Comparison of ENCODE assay signal across 9 mouse cellular contexts in genomic region chr3:96081006-96081405, GRCm38 (mm10). TPM values are rescaled to one million over a fixed set of nuclear protein-coding genes. Genes with fewer than 3 reads are reported as not detected.
DNase-seq lines count a peak whose midpoint lies in the region; ATAC-seq and TF ChIP-seq lines count a peak whose summit lies in the region.
"Had no signal": no experiment of that assay in that cellular context is flagged by ENCODE, and none has a peak within 500 bp of the region (broad histone marks: within the 10 kb centered on the region; RNA-seq: fewer than 3 reads in every experiment).

No protein-coding gene starts in this region.

- no peaks in the 10 kb centered on the region for H3K36me3 ChIP-seq in heart, adult 2 months (ENCODE audit: control insufficient read depth, insufficient read depth, low read length)
- H3K36me3 ChIP-seq in heart, embryonic 12.5 days, result no peaks in the 10 kb centered on the region
- no peaks in the 10 kb centered on the region for H3K36me3 ChIP-seq in neural tube, embryonic 15.5 days
- H3K36me3 ChIP-seq: limb, embryonic 13.5 days had no signal

- H3K9me3 ChIP-seq in heart, embryonic 12.5 days (replicated peaks), result 0 out of 2 replicates have a peak, but pooled peaks cover 3% of the 10 kb centered on the region
- no peaks in the 10 kb centered on the region for H3K9me3 ChIP-seq in neural tube, embryonic 15.5 days (replicated peaks)
- H3K9me3 ChIP-seq: limb, embryonic 13.5 days had no signal

- TF ChIP-seq EP300 in heart, adult 2 months (IDR thresholded peaks at IDR 0.05; ENCODE audit: insufficient read depth, low read depth, low read length), result 0 out of 2 replicates have a peak, but pooled peaks have one; percentile 31

- DNase-seq in heart, adult 2 months, result peak in 1 of 2 experiments; percentile 25
- DNase-seq in A20 (ENCODE audit: low read depth, low spot score) (peak; percentile 58), liver (peak; percentile 57)
- peak; percentile 22 for DNase-seq in T-cell, adult 2 months (ENCODE audit: low spot score)
- peak; percentile 40 for DNase-seq in thymus, postnatal 25 days
- no peak for DNase-seq in cerebellum, adult 8-10 months

- no peak overlapping the region for H3K27ac ChIP-seq in heart, adult 2 months
- no peak overlapping the region for H3K27ac ChIP-seq in heart, embryonic 12.5 days (ENCODE audit: poor library complexity, severe bottlenecking)
- no peak overlapping the region for H3K27ac ChIP-seq in neural tube, embryonic 15.5 days (replicated peaks)
- H3K27ac ChIP-seq: limb, embryonic 13.5 days had no signal

- H3K4me2 ChIP-seq in heart, embryonic 12.5 days, result no peak overlapping the region
- H3K4me2 ChIP-seq in neural tube, embryonic 15.5 days, result no peak overlapping the region
- H3K4me2 ChIP-seq: limb, embryonic 13.5 days had no signal

- TF ChIP-seq POLR2A in heart, adult 2 months (IDR thresholded peaks at IDR 0.05; ENCODE audit: insufficient read depth, low read depth, low read length), result no peak

- H3K9ac ChIP-seq in heart, adult 2 months (ENCODE audit: low read depth, low read length), result no peak overlapping the region
- no peak overlapping the region for H3K9ac ChIP-seq in heart, embryonic 12.5 days
- H3K9ac ChIP-seq in neural tube, embryonic 15.5 days (replicated peaks), result no peak overlapping the region
- H3K9ac ChIP-seq: limb, embryonic 13.5 days had no signal

- intact Hi-C loops in heart, adult 2 months (cut with DNase I), result loop anchor here (1.0 kb wide), 1 partner anchor 67 kb away; no protein-coding TSS in a partner anchor

- no peaks in the 10 kb centered on the region for H3K27me3 ChIP-seq in heart, adult 2 months (ENCODE audit: control insufficient read depth, insufficient read depth, low read length)
- H3K27me3 ChIP-seq in heart, embryonic 12.5 days (replicated peaks), result no peaks in the 10 kb centered on the region
- no peaks in the 10 kb centered on the region for H3K27me3 ChIP-seq in neural tube, embryonic 15.5 days (replicated peaks)
- H3K27me3 ChIP-seq: limb, embryonic 13.5 days had no signal

- WGBS in heart, adult 2 months, result 76% methylated on average over 1 of the region's 1 CpGs
- WGBS in heart, embryonic 12.5 days, result 56% methylated on average over 1 of the region's 1 CpGs
- 77% methylated on average over 1 of the region's 1 CpGs for WGBS in neural tube, embryonic 15.5 days

- peak; percentile 78 for TF ChIP-seq CTCF in heart, adult 2 months (IDR thresholded peaks at IDR 0.05)

- H3K4me1 ChIP-seq in heart, adult 2 months (ENCODE audit: control insufficient read depth, insufficient read depth, low read length), result no peaks in the 10 kb centered on the region
- peaks cover 6% of the 10 kb centered on the region; the same call in 1 of the 2 replicates for H3K4me1 ChIP-seq in heart, embryonic 12.5 days (replicated peaks)
- no peaks in the 10 kb centered on the region for H3K4me1 ChIP-seq in neural tube, embryonic 15.5 days
- H3K4me1 ChIP-seq: limb, embryonic 13.5 days had no signal

- no peaks in the 10 kb centered on the region for H3K79me2 ChIP-seq in heart, adult 2 months (replicated peaks; ENCODE audit: control insufficient read depth, insufficient read depth, low read length)

- H3K4me3 ChIP-seq in heart, adult 2 months, result no peak overlapping the region
- no peak overlapping the region for H3K4me3 ChIP-seq in heart, embryonic 12.5 days
- H3K4me3 ChIP-seq in neural tube, embryonic 15.5 days (replicated peaks), result no peak overlapping the region
- H3K4me3 ChIP-seq: limb, embryonic 13.5 days had no signal

- no peak for ATAC-seq in heart, embryonic 12.5 days (ENCODE audit: insufficient number of reproducible peaks, low FRiP score)
- ATAC-seq in neural tube, embryonic 15.5 days (ENCODE audit: low FRiP score), result no peak

RNA-seq across cellular contexts. Expression of gene Vps45, which starts 22.7 kb away (rescaled TPM):
- total RNA-seq in heart, adult 2 months (2021), result 10 to 100 TPM; 23.0 to 24.5 TPM
- polyA plus RNA-seq in heart, adult 2 months (2012; rRNA removed), result 4.3 and 7.1 TPM in 2 replicates
- polyA plus RNA-seq in heart, embryonic 12.5 days (2016; fragmentation: Nextera tagmentation; extraction: Ambion mirVana), result 30.0 and 32.8 TPM in 2 replicates
- 53.8 and 67.8 TPM in 2 replicates for polyA plus RNA-seq in neural tube, embryonic 15.5 days (2015; fragmentation: Nextera tagmentation; extraction: Ambion mirVana)

RNA-seq across cellular contexts. Expression of gene Otud7b, which starts 23.3 kb away (rescaled TPM):
- total RNA-seq in heart, adult 2 months (2021), result 10 to 100 TPM; 46.0 to 57.4 TPM
- polyA plus RNA-seq in heart, adult 2 months (2012; rRNA removed), result 10.9 and 15.8 TPM in 2 replicates
- 20.7 and 22.2 TPM in 2 replicates for polyA plus RNA-seq in heart, embryonic 12.5 days (2016; fragmentation: Nextera tagmentation; extraction: Ambion mirVana)
- 10.5 TPM in 2 replicates for polyA plus RNA-seq in neural tube, embryonic 15.5 days (2015; fragmentation: Nextera tagmentation; extraction: Ambion mirVana)
